Mouse (Mus musculus) ovary, postnatal 14 days (tissue): ENCODE results near the gene Gm49384.

Experiments used
- DNase-seq: peaks from one replicate; pipeline ENCODE4 v3.0.0; 2022; ENCODE audit warnings: low spot score

The Gm49384 gene

GRCm38 (mm10) chr12:69204052-69204833, at the start of gene Gm49384:
TSS of gene Gm49384 (minus strand) at chr12:69204267.
- DNase-seq = no peak

- DNase-seq = no peak
Measured at GRCm38 (mm10) chr12:69253806-69254205, 49.7 kb upstream of the Gm49384 start.

- no peak for DNase-seq
Measured at GRCm38 (mm10) chr12:69250756-69251155, 46.7 kb upstream of the Gm49384 start.

GRCm38 (mm10) chr12:69249766-69250165, 45.7 kb upstream of the Gm49384 start:
- no peak for DNase-seq

- peak; percentile 59 for DNase-seq
Measured at GRCm38 (mm10) chr12:69241771-69242431, 37.8 kb upstream of the Gm49384 start.

- no peak for DNase-seq
Measured at GRCm38 (mm10) chr12:69241405-69241770, 37.3 kb upstream of the Gm49384 start.

- DNase-seq = no peak
Measured at GRCm38 (mm10) chr12:69240876-69241275, 36.8 kb upstream of the Gm49384 start, which contains the start of gene Klhdc1. TSS of gene Klhdc1 (plus strand) at chr12:69241176.

GRCm38 (mm10) chr12:69238284-69238683, 34.2 kb upstream of the Gm49384 start:
- DNase-seq = no peak

GRCm38 (mm10) chr12:69235782-69236181, 31.7 kb upstream of the Gm49384 start:
- no peak for DNase-seq

- DNase-seq = no peak
Measured at GRCm38 (mm10) chr12:69229251-69229650, 25.2 kb upstream of the Gm49384 start.

GRCm38 (mm10) chr12:69227776-69228466, 23.9 kb upstream of the Gm49384 start, which contains the start of gene Pole2:
TSS of gene Pole2 (minus strand) at chr12:69228195.
- peak; percentile 91 for DNase-seq

GRCm38 (mm10) chr12:69220613-69221277, 16.7 kb upstream of the Gm49384 start:
- DNase-seq = no peak

- DNase-seq = no peak
Measured at GRCm38 (mm10) chr12:69216587-69216986, 12.5 kb upstream of the Gm49384 start.

- peak; percentile 33 for DNase-seq
Measured at GRCm38 (mm10) chr12:69215000-69215785, 11.1 kb upstream of the Gm49384 start.

- no peak for DNase-seq
Measured at GRCm38 (mm10) chr12:69214393-69214792, 10.3 kb upstream of the Gm49384 start.

- DNase-seq = no peak
Measured at GRCm38 (mm10) chr12:69213186-69213777, 9.2 kb upstream of the Gm49384 start.

GRCm38 (mm10) chr12:69211057-69211456, 7.0 kb upstream of the Gm49384 start:
- no peak for DNase-seq

GRCm38 (mm10) chr12:69210056-69210979, 6.3 kb upstream of the Gm49384 start:
- no peak for DNase-seq

- no peak for DNase-seq
Measured at GRCm38 (mm10) chr12:69208520-69208919, 4.5 kb upstream of the Gm49384 start.

GRCm38 (mm10) chr12:69207926-69208325, 3.9 kb upstream of the Gm49384 start:
- DNase-seq = no peak
